26 mouse cellular contexts compared by ENCODE assay signal in the genomic region with DNA sequence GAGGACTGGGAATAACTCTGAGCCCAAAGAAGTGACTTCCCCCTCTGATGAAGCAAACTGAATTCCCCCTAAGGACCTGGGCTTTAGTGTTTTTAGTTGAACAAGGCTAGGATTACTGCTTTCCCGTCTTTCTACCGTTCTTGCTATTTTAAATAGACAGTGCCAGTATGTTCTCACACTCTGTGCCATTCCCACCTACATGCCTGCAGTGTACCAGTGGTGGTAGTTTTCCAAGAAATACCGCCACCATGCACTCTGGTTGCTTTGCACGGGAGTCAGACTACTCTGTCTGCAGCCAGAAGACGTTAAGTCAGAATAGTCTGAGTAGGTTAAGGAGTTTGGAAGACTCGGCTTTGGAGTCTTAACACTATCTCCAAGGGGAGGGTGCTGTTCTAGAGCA. TPM values are rescaled to one million over a fixed set of nuclear protein-coding genes. Genes with fewer than 3 reads are reported as not detected.
DNase-seq lines count a peak whose midpoint lies in the region; ATAC-seq and TF ChIP-seq lines count a peak whose summit lies in the region.
"Had no signal": no experiment of that assay in that cellular context is flagged by ENCODE, and none has a peak within 500 bp of the region (broad histone marks: within the 10 kb centered on the region; RNA-seq: fewer than 3 reads in every experiment).

No protein-coding gene starts in this region.

- H3K4me1 ChIP-seq in MEL (ENCODE audit: control insufficient read depth in 1 of 2, insufficient read depth in 2 of 2, low read length in 2 of 2): peaks cover 19 to 37% of the 10 kb centered on the region in 2 experiments
- no peaks in the 10 kb centered on the region for H3K4me1 ChIP-seq in kidney, embryonic 14.5 days (ENCODE audit: control insufficient read depth, insufficient read depth, low read length)
- H3K4me1 ChIP-seq: embryonic facial prominence, embryonic 13.5 days; forebrain, embryonic 12.5 days; limb, embryonic 13.5 days; liver, embryonic 13.5 days; midbrain, embryonic 13.5 days had no signal

- H3K9ac ChIP-seq in MEL (ENCODE audit: control insufficient read depth, low read depth, low read length, poor library complexity, severe bottlenecking): peak overlapping the region; percentile 23; the same call in 1 of the 2 replicates
- no peak overlapping the region for H3K9ac ChIP-seq in kidney, embryonic 14.5 days (ENCODE audit: low read depth, low read length)
- H3K9ac ChIP-seq: embryonic facial prominence, embryonic 13.5 days; forebrain, embryonic 12.5 days; hindbrain, embryonic 14.5 days; limb, embryonic 13.5 days; liver, embryonic 13.5 days; lung, embryonic 14.5 days; midbrain, embryonic 13.5 days had no signal

- H3K4me2 ChIP-seq in kidney, embryonic 14.5 days (replicated peaks; ENCODE audit: low read depth, low read length): no peak overlapping the region
- H3K4me2 ChIP-seq: embryonic facial prominence, embryonic 13.5 days; forebrain, embryonic 12.5 days; hindbrain, embryonic 14.5 days; limb, embryonic 13.5 days; liver, embryonic 13.5 days; lung, embryonic 14.5 days; midbrain, embryonic 13.5 days had no signal

- no peak for TF ChIP-seq POLR2A in MEL (IDR thresholded peaks at IDR 0.05; ENCODE audit: control insufficient read depth in 1 of 2, insufficient read depth in 1 of 2, low read depth in 1 of 2, low read length in 2 of 2, poor library complexity in 1 of 2)

- H3K79me2 ChIP-seq in MEL (ENCODE audit: control insufficient read depth, insufficient read depth, low read length, poor library complexity): no peaks in the 10 kb centered on the region

- TF ChIP-seq CTCF in layer of hippocampus, adult 2 months (conservative IDR thresholded peaks at IDR 0.05): no peak
- no peak for TF ChIP-seq CTCF in MEL (IDR thresholded peaks at IDR 0.05 in 2 of 3, conservative IDR thresholded peaks at IDR 0.05 in 1 of 3; ENCODE audit: control insufficient read depth in 1 of 3, insufficient read depth in 1 of 3, low read depth in 2 of 3, low read length in 3 of 3, poor library complexity in 1 of 3, severe bottlenecking in 1 of 3)

- H3K27ac ChIP-seq in layer of hippocampus, adult 2 months: peak overlapping the region; percentile 74; the same call in 1 of the 2 replicates
- H3K27ac ChIP-seq in MEL (ENCODE audit: control insufficient read depth, low read depth, low read length): peak overlapping the region; percentile 87
- no peak overlapping the region for H3K27ac ChIP-seq in kidney, embryonic 14.5 days (ENCODE audit: low read depth, low read length)
- H3K27ac ChIP-seq: embryonic facial prominence, embryonic 13.5 days; forebrain, embryonic 12.5 days; hindbrain, embryonic 14.5 days; limb, embryonic 13.5 days; liver, embryonic 13.5 days; midbrain, embryonic 13.5 days had no signal

- intact Hi-C loops in left cerebral cortex, postnatal 14 days (cut with DNase I): no loop called here

- no peak for TF ChIP-seq RAD21 in MEL (IDR thresholded peaks at IDR 0.05; ENCODE audit: low read depth, low read length)

- H3K9me3 ChIP-seq in MEL (replicated peaks; ENCODE audit: insufficient read depth, low read length): no peaks in the 10 kb centered on the region
- no peaks in the 10 kb centered on the region for H3K9me3 ChIP-seq in kidney, embryonic 14.5 days (ENCODE audit: control insufficient read depth, low read length)
- H3K9me3 ChIP-seq: embryonic facial prominence, embryonic 13.5 days; forebrain, embryonic 12.5 days; limb, embryonic 13.5 days; liver, embryonic 13.5 days; megakaryocyte, embryonic 14.5 days; midbrain, embryonic 13.5 days had no signal

- no peak for TF ChIP-seq EP300 in MEL (IDR thresholded peaks at IDR 0.05; ENCODE audit: low read depth in 1 of 2, low read length in 2 of 2)

- DNase-seq in layer of hippocampus, adult 2 months (ENCODE audit: low spot score in 2 of 2): peak; percentile 62 to 71
- no peak for DNase-seq in layer of hippocampus, postnatal 10 days (ENCODE audit: low spot score in 2 of 2)
- peak; percentile 51 for DNase-seq in MEL (ENCODE audit: low read depth, low spot score)
- peak; percentile 88 for DNase-seq in brain, adult 2 months (ENCODE audit: low read depth, low spot score)
- DNase-seq in left cerebral cortex, postnatal 14 days (ENCODE audit: low spot score in 2 of 2): peak; percentile 27 to 49
- DNase-seq in Muller cell, postnatal 12 days (ENCODE audit: inconsistent ontology term): no peak
- DNase-seq in gastrocnemius, adult 8-10 months (ENCODE audit: low spot score in 2 of 2): no peak
- DNase-seq: adrenal gland, postnatal 10 days; cerebellum, adult 2 months; cerebellum, postnatal 25 days; embryo, embryonic 11 days; gastrocnemius, postnatal 36 days; kidney, adult 2 months; kidney, postnatal 10 days; liver, embryonic 13.5 days; lung, embryonic 14.5 days; thymus, postnatal 14 days had no signal

- H3K36me3 ChIP-seq in MEL (ENCODE audit: control insufficient read depth in 1 of 2, insufficient read depth in 2 of 2, low read length in 2 of 2): peaks cover 0 to 33% of the 10 kb centered on the region in 2 experiments; a peak in 2 of 4 replicates
- no peaks in the 10 kb centered on the region for H3K36me3 ChIP-seq in kidney, embryonic 14.5 days (ENCODE audit: control insufficient read depth, insufficient read depth, low read length)
- H3K36me3 ChIP-seq: forebrain, embryonic 12.5 days; limb, embryonic 13.5 days; liver, embryonic 13.5 days; midbrain, embryonic 13.5 days had no signal

- H3K27me3 ChIP-seq in MEL (ENCODE audit: control insufficient read depth in 1 of 2, insufficient read depth in 2 of 2, low read length in 2 of 2): no peaks in the 10 kb centered on the region
- no peaks in the 10 kb centered on the region for H3K27me3 ChIP-seq in kidney, embryonic 14.5 days (ENCODE audit: control insufficient read depth, insufficient read depth, low read length)
- H3K27me3 ChIP-seq: embryonic facial prominence, embryonic 13.5 days; forebrain, embryonic 12.5 days; limb, embryonic 13.5 days; liver, embryonic 13.5 days; megakaryocyte, embryonic 14.5 days; midbrain, embryonic 13.5 days had no signal

- no peak for ATAC-seq in kidney, embryonic 14.5 days (ENCODE audit: low FRiP score, low TSS enrichment)
- ATAC-seq: inflammation-experienced regulatory T-cells, adult 6 months; midbrain, embryonic 13.5 days had no signal

- 81% methylated on average over 6 of the region's 6 CpGs for WGBS in kidney, embryonic 14.5 days

- H3K4me3 ChIP-seq in layer of hippocampus, adult 2 months: no peak overlapping the region
- 0 out of 4 replicates have a peak overlapping the region, but pooled peaks of 1 of the 2 experiments have one; percentile 4 for H3K4me3 ChIP-seq in MEL (ENCODE audit: control insufficient read depth in 1 of 2, insufficient read depth in 1 of 2, low read depth in 2 of 2, low read length in 2 of 2)
- no peak overlapping the region for H3K4me3 ChIP-seq in kidney, embryonic 14.5 days (ENCODE audit: low read length)
- H3K4me3 ChIP-seq: embryonic facial prominence, embryonic 13.5 days; erythroblast, embryonic 14.5 days; forebrain, embryonic 12.5 days; limb, embryonic 13.5 days; liver, embryonic 13.5 days; megakaryocyte, embryonic 14.5 days; midbrain, embryonic 13.5 days had no signal

TF ChIP-seq in MEL, 35 proteins besides CTCF, POLR2A, EP300 and RAD21:
- no peak for TF ChIP-seq ELF1 (IDR thresholded peaks at IDR 0.05; ENCODE audit: low read depth, low read length)
- no peak for TF ChIP-seq NRF1 (IDR thresholded peaks at IDR 0.05; ENCODE audit: insufficient read depth, low read depth, low read length, poor library complexity, severe bottlenecking)
- TF ChIP-seq HCFC1 (IDR thresholded peaks at IDR 0.05; ENCODE audit: low read depth, low read length): no peak
- peak; percentile 2; the same call in 1 of the 2 replicates for TF ChIP-seq ZNF384 (IDR thresholded peaks at IDR 0.05; ENCODE audit: low read depth, low read length)
- no peak for TF ChIP-seq TCF12 (IDR thresholded peaks at IDR 0.05; ENCODE audit: low read depth, low read length)
- TF ChIP-seq MAFK (IDR thresholded peaks at IDR 0.05; ENCODE audit: borderline replicate concordance, low read depth, low read length): no peak
- TF ChIP-seq MEF2A (IDR thresholded peaks at IDR 0.05; ENCODE audit: extremely low read depth, insufficient replicate concordance, low read depth, low read length, poor library complexity, severe bottlenecking): 0 out of 2 replicates have a peak, but pooled peaks have one; percentile 9

RNA-seq across cellular contexts. Expression of a gene that starts 34.3 kb away (rescaled TPM):
- total RNA-seq in layer of hippocampus, adult 2 months (2021): 100 to 1,000 TPM; 364 to 381 TPM
- 100 to 1,000 TPM; 311 to 324 TPM for total RNA-seq in layer of hippocampus, postnatal 10 days (2021)
- 7.1 and 7.4 TPM in 2 replicates for total RNA-seq in MEL (2012; rRNA removed)
- 10 to 100 TPM in 1 of 2 experiments, not detected in 1; 15.5 TPM for polyA plus RNA-seq in MEL (2012; ENCODE audit: insufficient read depth in 1 of 2, insufficient read length in 2 of 2, low read depth in 1 of 2, low replicate concordance in 2 of 2, missing spikeins in 1 of 2)
- 100 to 1,000 TPM; 219 to 221 TPM for total RNA-seq in left cerebral cortex, postnatal 14 days (2021)
- polyA plus RNA-seq in kidney, embryonic 14.5 days (2014; fragmentation: Nextera tagmentation; extraction: Ambion mirVana): 25.5 and 25.6 TPM in 2 replicates
- total RNA-seq in gastrocnemius, adult 8-10 months (2022): 10 to 100 TPM in 2 of 4 experiments, 1 to 10 TPM in 2; 9.3 to 20.4 (median 12.4) TPM

Comparison
In these comparisons a context has a peak if more than half of its experiments do, and no peak if none do; other contexts are left out.
1. DNase-seq: peak in layer of hippocampus, adult 2 months (2 of 2), MEL (single experiment), brain, adult 2 months (single experiment) and left cerebral cortex, postnatal 14 days (2 of 2); none in layer of hippocampus, postnatal 10 days (0 of 2), Muller cell, postnatal 12 days (single experiment) and gastrocnemius, adult 8-10 months (0 of 2).
2. RNA of a gene that starts 34.3 kb away (total RNA-seq): 364 to 381 TPM in layer of hippocampus, adult 2 months, 311 to 324 TPM in layer of hippocampus, postnatal 10 days and 219 to 221 TPM in left cerebral cortex, postnatal 14 days; 9.3 to 20.4 TPM in gastrocnemius, adult 8-10 months and 7.1 to 7.4 TPM in MEL; every median in the first group is over 10 times any median in the second.